Mouse (Mus musculus): ENCODE measurements around the gene Gtf2h3.

Gene Gtf2h3

DNA sequence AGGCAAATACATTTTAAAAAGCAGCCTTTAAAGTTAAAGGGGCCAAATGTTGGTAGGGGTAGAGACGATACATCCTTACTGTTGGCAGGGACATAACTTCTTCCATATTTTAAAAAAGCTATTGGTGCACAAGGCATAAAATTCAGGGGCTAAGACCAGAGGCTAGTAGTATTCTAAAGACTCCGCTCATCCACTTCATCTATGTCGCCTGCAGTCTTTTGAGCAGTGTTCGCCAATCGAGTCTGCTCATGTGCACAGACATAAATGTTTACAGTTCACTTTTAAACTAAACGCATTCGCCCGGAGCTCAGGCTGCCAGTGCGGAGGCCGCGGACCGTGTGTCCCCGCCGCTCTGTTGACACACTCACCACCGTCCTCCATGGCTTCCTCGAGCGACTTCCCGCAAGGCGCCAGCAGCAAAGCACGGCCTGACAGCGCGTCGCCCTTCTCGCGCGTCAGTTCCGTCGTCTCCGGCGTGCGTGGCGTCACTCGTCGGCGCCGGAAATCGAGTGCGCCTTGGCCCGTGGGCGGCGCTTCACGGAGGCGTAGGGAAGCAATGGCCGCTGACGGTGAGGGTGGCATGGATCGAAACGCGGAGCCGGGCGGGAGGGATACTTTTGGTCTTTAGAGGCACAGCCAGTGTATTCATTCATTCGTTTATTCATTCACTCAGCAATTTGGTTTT, at the start of gene Gtf2h3, which contains the start of gene Eif2b1:
Gene Gtf2h3 (plus strand): TSS at position 508 of the 685 bp plus-strand sequence.
Gene Eif2b1 (minus strand): TSS at position 499 of the 685 bp plus-strand sequence.
- CTCF ChIA-PET, result no interaction called here

DNA sequence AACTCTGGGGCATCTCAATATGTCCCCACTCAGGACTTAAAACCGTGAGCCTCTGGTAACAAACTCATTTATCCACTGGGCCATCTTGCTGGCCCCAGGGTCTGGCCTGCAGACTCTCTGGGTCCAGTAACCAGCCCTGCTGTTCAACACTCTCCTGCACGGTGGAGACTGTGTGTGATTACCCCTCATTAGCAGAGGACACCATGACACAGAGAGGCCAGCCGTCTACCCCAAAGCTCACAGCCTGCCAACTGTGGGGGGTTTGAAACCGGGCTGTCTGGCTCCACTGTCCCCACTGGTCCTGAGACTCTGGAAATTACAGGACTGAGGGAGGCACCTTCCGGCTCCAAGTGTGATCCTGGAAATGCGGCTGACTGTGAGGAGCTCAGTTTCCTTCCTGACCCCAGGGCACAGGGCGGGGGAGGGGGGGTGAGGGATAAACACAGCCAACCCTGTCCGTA, 49.7 kb upstream of the Gtf2h3 start:
- CTCF ChIA-PET, result interaction anchor here (0.6 kb wide), 1 partner anchor 19 kb away, joined by 4 read pairs; no protein-coding TSS in a partner anchor

DNA sequence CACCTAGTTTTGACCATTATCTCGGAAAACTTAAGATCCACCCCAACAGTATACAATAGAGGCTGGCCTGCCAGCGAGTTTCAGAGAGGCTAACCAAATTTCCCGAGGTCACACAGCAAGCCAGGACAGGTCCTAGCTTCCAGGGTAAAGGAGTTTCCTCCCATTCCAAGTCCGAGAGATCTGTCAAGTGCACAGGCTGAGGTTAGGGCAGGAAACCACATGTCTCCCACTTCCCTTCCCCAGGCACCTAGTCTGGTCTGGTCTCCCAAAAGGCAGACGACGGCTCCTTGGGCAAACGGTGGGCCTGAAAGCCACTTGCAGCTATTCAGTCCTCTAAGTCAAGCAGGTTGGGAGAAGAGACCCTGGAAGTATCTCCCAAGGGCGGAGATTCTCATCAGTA, 49.2 kb upstream of the Gtf2h3 start:
- CTCF ChIA-PET, result interaction anchor here (0.6 kb wide), 1 partner anchor 18 kb away, joined by 4 read pairs; no protein-coding TSS in a partner anchor

DNA sequence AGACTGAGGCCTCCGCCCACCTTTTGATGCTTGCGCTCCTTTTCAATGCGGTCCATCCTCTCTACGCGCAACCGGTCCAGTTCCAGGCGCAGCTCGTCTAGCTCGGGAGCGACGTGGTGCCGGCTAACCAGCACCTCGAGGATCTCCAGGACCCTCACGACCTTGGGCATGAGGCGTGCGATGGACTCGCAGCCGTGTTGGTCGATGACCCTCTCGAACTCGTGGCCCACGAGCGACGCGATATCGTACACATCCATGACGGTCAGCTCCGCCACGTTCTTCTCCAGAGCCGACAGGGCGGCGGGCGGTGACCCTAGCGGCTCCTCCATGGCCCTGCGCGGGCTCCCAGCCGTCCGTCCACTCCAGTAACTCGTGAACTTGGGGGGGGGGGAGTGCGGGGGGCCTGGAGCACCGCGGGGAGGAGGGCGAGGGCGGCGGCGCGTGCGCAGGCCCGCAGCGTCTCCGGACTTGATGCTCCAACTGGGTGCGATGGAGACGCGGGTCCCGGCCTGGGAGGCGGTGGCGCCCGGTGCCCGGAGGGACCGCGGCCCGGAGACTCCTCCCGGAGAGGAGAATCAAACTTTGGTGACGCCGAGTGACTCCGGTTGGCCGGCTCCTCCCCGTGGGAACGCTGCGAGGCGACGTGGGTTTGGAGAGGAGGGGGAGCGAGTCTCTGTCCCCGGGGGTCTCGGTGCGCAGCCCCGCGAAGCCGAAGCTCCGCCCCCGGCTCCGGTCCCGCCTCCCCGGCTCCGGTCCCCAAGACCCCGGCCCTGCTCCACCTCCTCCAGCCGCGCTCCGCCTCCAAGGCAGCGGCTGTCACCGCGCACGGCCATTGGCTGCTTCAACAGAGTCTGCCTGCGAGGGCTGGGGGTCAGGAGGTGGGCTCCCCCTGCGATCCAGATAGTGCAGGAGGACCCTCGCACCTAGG, 48.0 kb upstream of the Gtf2h3 start, which contains the start of gene Rilpl1:
Gene Rilpl1 (minus strand): TSS at position 737 of the 928 bp plus-strand sequence.
- CTCF ChIA-PET, result interaction anchor here (0.6 kb wide), 1 partner anchor 29 kb away, joined by 3 read pairs; no protein-coding TSS in a partner anchor

DNA sequence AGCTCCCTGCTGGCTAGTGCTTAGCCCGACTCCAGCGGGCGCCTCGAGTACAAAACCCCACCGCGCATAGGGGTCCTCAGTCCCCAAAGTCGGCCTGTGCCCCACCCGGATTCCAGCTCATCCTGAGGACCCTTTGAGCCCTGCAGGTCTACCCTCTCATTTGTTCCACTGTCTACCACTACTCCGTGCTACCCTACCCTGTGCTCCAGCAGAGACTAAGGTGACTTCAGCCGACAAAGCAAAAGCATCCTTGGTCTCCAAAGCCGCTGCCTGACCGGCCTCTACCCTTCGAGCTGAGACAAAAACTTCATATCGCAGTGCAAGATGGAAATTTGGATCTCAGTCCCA, 47.4 kb upstream of the Gtf2h3 start:
- CTCF ChIA-PET, result no interaction called here

DNA sequence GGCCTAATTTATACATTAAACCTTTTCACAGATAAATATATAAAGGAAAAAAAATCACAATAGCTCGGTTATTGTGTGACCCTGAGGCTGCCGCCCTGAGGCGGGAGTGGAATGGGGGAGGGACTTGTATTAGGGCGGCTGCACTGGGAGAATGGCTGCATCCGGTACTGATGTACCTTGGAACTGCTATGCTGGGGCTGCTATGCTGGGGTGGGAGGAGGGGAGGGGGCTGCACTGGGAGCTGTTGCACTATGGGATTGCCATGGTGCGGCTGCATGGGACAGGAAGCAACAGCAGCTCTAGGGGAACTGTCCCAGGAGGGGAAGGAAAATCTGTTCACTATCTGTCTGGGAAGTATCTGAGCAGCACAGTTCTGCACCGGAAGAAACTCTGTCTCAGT, 46.5 kb upstream of the Gtf2h3 start:
- CTCF ChIA-PET, result interaction anchor here (0.6 kb wide), 1 partner anchor 12 kb away, joined by 6 read pairs; no protein-coding TSS in a partner anchor

DNA sequence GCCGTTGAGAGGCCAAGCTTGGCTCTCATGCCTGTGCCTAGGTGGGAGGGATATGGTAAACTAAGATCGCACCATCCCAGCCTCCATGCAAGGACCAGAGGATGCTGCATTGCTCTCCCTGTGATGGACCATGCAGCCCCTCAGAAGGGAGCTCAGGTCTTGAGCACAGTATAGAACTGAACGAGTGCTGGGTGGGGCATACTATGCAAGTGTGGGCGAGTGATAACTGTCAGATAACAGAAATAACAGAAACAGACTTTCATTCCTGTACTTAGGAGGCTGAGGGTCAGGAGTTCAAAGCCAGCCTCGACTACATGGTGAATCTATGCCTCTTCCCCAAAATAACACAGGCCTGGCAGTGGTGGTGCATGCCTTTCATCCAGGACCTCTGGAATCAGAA, 43.9 kb upstream of the Gtf2h3 start:
- CTCF ChIA-PET, result no interaction called here

DNA sequence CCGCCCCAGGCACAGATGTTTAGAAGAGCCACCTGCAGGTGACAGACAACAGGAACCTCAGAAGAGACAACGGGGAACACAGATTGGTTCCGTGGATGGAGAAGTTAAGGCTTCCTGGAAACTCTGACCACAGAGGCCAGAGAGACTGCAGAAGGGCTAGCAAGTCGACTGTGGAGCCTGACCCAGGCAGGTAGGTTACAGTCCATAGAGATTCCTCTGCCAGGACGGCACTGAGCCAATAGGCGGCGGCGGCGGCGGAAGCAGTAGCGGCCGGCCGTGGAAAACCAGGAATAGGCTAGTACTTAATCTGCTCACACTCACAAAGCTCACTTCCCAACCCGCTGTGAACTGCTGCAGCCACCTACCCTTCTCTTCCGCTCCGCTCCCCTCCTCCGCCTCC, 42.2 kb upstream of the Gtf2h3 start:
- CTCF ChIA-PET, result interaction anchor here (0.6 to 0.9 kb wide), 2 partner anchors 112 to 875 kb away, joined by 4 to 5 read pairs; no protein-coding TSS in a partner anchor

DNA sequence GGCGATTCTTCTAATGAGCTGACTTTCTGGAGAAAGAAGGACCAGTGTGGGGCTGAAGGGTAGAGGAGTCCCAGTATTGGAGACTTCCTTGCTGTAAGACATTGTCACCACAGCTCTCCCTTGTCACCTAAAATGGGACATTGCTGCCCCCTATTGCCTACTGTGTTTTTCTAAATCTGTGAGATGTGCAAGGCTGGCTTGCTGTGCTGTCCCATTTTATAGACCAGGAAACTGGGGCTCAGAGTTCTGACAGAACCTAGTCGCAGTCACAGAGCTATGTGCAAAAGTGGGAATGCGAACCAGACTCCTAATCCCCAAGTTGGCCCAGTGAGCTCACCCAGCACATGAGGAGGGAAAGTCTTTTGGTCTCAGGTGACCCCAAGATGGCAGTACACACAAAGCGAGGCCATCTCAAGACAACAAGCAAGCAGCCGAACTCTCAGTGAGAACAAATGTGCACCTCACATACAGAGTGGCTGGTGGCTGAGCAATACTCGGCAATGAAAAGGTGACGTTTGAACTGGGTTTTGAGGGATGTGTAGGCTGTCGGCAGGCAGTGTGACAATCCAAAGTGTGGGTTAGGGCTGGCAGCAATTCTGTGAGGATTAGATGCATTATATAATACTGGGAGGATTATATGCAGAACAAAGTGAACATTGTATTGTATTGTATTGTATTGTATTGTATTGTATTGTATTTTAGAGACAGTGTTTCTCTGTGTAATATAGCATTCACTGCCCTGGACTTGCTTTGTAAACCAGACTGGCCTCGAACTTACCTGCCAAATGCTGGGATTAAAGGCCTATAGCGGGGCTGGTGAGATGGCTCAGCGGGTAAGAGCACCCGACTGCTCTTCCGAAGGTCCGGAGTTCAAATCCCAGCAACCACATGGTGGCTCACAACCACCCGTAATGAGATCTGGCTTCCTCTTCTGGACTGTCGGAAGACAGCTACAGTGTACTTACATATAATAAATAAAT, 39.8 kb upstream of the Gtf2h3 start:
- CTCF ChIA-PET, result interaction anchor here (0.6 to 0.7 kb wide), 5 partner anchors 13 to 180 kb away, joined by 3 to 7 read pairs (median 4); partner anchors contain the start of gene Ddx55

DNA sequence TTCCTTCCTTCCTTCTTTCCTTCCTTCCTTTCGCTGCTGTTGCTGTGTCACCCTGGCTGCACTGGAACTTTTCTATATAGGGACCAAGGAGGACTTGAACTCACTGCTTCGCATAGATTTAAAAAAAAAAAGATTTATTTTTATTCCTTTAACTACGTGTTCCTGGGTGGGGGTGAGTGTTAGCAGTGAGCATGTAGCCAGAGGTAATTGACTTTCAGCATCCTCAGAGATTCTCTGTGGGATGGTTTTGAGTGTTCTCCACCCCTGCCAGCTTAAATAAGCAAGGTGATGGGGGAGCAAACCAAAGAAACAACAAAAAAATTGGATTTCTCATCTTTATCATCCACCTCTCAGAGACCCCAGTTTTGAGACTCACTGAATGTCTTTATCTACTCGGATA, 39.0 kb upstream of the Gtf2h3 start:
- CTCF ChIA-PET, result interaction anchor here (0.6 to 0.7 kb wide), 2 partner anchors 12 to 181 kb away, joined by 4 read pairs; partner anchors contain the start of gene Ddx55

DNA sequence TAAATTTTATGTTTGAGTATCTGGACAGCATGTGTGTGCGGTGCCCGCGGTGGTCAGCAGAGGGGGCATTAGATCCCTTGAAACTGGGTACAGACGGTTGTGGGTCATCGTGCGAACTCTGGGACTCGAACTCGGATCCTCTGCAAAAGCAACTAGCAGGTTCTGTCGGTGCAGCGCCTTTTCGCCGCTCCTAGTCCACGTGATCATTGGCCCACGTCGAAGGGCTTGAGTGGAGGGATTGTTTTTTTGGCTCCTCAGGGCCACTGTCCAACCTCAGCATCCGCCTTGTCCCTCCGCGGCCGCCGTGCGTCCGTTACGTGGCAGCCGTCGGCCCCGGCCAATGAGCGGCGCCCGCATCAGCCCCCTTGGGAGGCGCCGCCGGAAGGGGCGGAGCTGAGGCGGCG, 38.6 kb upstream of the Gtf2h3 start, which contains the start of gene Tmed2:
Gene Tmed2 (plus strand): TSS at position 313 of the 404 bp plus-strand sequence.
- CTCF ChIA-PET, result no interaction called here

DNA sequence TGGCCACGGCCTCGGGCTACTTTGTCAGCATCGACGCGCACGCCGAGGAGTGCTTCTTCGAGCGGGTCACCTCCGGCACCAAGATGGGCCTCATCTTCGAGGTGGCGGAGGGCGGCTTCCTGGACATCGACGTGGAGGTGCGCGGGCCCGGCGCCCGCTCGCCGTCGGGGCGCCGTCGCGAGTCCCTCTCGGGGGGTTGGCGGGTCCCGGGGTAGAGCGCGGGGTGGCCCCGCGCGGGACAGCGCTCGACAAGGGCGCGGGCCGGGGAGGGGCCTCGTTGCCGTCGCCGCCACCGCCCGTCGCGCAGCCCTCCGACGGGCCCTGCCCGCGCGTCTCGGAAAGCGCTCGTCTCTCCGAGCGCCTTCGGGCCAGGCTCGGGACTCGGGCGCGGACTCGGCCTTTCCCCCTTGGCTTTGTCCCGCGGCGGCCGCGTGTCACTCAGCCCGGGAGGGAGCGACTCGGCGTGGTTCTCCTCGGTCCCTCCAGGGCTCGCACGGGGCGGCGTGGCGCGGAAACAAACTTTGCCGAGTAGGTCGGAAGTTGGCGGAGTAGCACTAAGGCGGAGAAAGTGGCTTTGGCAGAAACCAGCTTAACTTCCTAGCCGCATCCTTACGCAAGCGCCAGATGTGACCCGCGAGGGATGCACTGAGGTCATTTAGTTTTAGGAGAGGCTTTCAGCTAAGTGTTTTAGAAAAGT, 37.9 kb upstream of the Gtf2h3 start:
- CTCF ChIA-PET, result interaction anchor here (0.7 kb wide), 2 partner anchors 254 to 311 kb away, joined by 4 to 15 read pairs; no protein-coding TSS in a partner anchor

DNA sequence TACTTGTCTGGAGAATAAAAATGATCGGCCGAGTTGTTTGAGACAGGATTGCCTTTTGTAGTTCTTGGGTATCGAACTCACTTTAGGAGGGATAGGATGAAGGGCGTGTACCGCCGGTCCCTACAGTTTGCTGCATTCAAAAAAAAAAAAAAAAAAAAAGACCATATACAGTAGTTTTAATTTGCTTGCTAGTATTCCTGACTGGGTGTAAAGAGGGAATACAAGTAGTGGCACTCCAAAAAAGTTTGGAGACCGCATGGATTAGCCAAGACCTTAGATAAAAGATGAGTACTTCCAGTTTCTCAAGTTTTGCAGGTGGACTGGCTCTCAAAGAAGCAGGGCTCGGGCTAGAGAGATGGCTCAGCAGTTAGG, 37.4 kb upstream of the Gtf2h3 start:
- CTCF ChIA-PET, result interaction anchor here (0.7 kb wide), 2 partner anchors 253 to 311 kb away, joined by 4 to 15 read pairs; no protein-coding TSS in a partner anchor

DNA sequence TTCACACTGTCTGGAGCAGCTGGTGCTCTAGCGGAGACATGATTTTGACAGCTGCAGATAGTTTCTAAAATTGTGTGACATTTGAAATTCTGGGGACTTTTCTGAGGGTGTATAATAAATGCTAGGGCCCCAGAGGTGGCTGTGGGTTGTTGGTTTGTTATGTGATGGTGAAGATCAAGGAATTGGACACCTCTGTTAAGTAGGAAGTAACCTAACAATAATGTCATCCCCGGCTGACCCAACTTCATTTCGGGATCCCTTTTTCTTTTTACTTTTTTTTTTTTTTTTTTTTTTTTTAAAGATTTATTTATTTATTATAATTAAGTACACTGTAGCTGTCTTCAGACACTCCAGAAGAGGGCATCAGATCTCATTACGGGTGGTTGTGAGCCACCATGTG, 28.2 kb upstream of the Gtf2h3 start:
- CTCF ChIA-PET, result interaction anchor here (0.6 to 0.7 kb wide), 2 partner anchors 61 to 452 kb away, joined by 4 to 7 read pairs; no protein-coding TSS in a partner anchor

DNA sequence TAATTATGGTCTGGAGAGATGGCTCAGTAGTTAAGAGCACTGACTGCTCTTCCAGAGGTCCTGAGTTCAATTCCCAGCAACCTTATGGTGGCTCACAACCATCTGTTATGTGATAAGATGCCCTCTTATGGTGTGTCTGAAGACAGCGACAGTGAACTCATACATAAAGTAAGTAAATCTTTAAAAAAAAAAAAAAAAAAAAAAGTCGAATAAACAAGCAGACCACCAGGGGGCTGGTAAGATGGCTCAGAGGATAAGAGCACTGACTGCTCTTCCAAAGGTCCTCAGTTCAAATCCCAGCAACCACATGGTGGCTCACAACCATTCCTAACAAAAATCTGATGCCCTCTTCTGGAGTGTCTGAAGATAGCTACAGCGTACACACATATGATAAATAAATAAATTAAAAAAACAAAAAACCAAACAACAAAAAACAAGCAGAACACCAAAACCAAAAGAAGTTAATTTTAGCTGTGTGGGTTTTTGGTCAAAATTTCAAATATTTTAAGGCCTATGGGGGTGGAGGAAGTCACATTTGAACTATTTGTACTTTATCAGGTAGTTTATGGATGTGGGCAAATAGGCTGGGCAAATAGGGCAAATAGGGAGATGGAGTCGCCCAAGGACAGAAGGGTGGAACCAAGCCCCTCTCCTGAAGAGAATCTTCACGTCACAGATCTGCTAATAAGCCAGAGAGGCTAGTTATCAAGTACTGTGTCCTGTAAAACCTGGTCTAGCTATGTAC, 27.4 kb upstream of the Gtf2h3 start:
- CTCF ChIA-PET, result interaction anchor here (0.6 to 0.7 kb wide), 2 partner anchors 61 to 451 kb away, joined by 4 to 7 read pairs; no protein-coding TSS in a partner anchor

DNA sequence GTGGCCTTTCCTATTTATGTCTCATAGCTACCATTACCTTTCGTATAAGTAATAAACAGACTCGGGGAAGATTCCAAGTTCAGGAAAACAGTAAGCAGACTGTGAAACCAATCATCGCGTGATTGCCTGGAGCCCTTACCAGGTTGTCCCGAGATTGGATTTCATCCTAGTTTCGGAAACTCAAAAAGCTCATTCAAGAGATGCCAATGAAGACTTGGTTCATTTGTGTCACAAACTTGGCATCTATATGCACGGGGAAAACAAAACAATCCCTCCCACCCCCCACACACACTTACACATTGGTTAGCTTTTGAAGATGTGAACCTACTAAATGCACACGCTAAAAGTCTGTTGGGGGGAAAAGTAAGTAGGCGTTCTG, 26.9 kb upstream of the Gtf2h3 start:
- CTCF ChIA-PET, result interaction anchor here (0.7 to 0.8 kb wide), 3 partner anchors 12 to 155 kb away, joined by 3 to 5 read pairs (median 4); no protein-coding TSS in a partner anchor

DNA sequence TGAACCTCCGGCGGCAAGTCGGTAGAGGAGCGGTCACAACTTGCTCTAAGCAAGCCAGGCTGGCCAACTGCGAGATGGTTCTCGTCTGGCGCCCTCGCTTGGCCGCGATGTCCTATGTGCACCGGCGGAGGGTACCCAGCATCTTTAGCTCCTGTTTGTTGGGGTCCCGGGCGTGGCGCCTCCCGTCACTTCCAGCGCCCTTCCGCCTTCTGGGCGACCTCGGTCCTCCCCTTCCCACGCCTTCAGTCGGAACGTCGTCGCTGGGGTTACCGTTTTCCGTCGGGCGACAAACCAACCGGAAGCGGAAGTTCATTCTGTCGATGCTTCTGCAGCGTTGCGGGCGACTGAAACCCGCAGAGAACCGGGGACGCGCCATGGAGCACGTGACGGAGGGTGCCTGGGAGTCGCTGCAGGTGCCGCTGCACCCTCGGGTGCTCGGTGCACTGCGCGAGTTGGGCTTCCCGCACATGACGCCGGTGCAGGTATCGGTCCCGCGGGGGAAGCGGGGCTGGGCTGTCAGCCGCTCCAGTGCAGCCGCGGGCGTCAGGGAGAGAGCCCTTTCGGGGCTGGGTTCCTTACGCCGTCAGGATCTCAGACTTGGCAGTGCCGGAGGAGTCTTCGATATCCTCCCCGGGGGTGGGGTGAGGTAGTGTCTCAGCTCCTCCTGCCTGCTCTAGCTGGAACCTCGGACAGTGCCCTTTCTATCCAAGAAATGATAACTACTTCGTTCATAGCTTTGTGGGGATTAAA, 26.2 kb upstream of the Gtf2h3 start, which contains the start of gene Ddx55:
Gene Ddx55 (plus strand): TSS at position 307 of the 750 bp plus-strand sequence.
- CTCF ChIA-PET, result interaction anchor here (0.6 to 0.8 kb wide), 6 partner anchors 13 to 510 kb away, joined by 3 to 7 read pairs (median 4); no protein-coding TSS in a partner anchor

DNA sequence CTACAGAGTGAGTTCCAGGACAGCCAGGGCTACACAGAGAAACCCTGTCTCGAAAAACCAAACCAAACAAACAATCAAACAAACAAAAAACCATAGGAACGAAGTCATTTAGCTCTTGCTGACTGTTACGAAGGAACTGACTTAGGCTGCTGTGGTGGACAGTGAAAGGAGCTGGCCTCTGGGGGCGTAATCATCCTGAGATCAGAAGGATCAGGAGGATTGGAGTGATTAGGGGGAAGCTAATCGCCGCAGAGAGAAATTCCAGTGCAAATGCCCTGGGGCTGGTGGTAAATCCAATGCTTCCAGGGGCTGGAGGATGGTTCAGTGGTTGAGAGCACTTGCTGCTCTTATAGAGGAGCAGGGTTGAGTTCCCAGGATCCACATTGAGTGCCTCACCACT, 25.3 kb upstream of the Gtf2h3 start:
- CTCF ChIA-PET, result interaction anchor here (0.6 kb wide), 2 partner anchors 28 to 119 kb away, joined by 3 to 7 read pairs; no protein-coding TSS in a partner anchor
